Mouse (Mus musculus) hindbrain, embryonic 11.5 days (tissue): ENCODE data around the gene Vil1. TPM values are rescaled to one million over a fixed set of nuclear protein-coding genes. Genes with fewer than 3 reads are reported as not detected.

Experiments used
- ATAC-seq: fragments of 200-750 bp; cut with Nextera tagmentation; 2 replicates; pipeline ENCODE4 v1.8.0; 2017; ENCODE audit warnings: mild to moderate bottlenecking, moderate TSS enrichment, moderate library complexity; ENCODE audit not compliant: low FRiP score
- DNase-seq: peaks from one replicate; pipeline ENCODE4 v3.0.0-alpha.2; 2015; ENCODE audit warnings: low spot score
- H3K27ac ChIP-seq: fragments of 300-500 bp; sonication (generic); 2 replicates; pipeline ENCODE4 v1.5.1; 2014; ENCODE audit warnings: mild to moderate bottlenecking, low read depth, low read length
- H3K27me3 ChIP-seq: fragments of 300-500 bp; sonication (generic); 2 replicates; pipeline ENCODE4 v1.6.1; 2014; ENCODE audit warnings: mild to moderate bottlenecking, low read length, moderate library complexity, mixed read lengths; ENCODE audit not compliant: control insufficient read depth, insufficient read depth
- H3K36me3 ChIP-seq: fragments of 300-500 bp; sonication (generic); 2 replicates; pipeline ENCODE4 v1.6.1; 2014; ENCODE audit warnings: mild to moderate bottlenecking, low read length, moderate library complexity, mixed read lengths; ENCODE audit not compliant: control insufficient read depth, insufficient read depth
- H3K4me1 ChIP-seq: fragments of 300-500 bp; sonication (generic); replicated peaks from 2 replicates; pipeline ENCODE4 v1.6.1; 2014; ENCODE audit warnings: low read length, mixed read lengths; ENCODE audit not compliant: control insufficient read depth, insufficient read depth
- H3K4me2 ChIP-seq: fragments of 300-500 bp; sonication (generic); replicated peaks from 2 replicates; pipeline ENCODE4 v1.6.1; 2014; ENCODE audit warnings: mild to moderate bottlenecking, low read depth, low read length
- H3K4me3 ChIP-seq: fragments of 300-500 bp; sonication (generic); 2 replicates; pipeline ENCODE4 v1.5.1; 2014; ENCODE audit warnings: low read depth, low read length
- H3K9ac ChIP-seq: fragments of 300-500 bp; sonication (generic); 2 replicates; pipeline ENCODE4 v1.6.1; 2014; ENCODE audit warnings: low read depth, low read length
- H3K9me3 ChIP-seq: fragments of 300-500 bp; sonication (generic); 2 replicates; pipeline ENCODE4 v1.6.1; 2016; ENCODE audit warnings: low read length; ENCODE audit not compliant: control insufficient read depth
- WGBS: fragments of 180-500 bp; shearing (Covaris S2); extraction: QIAGEN DNeasy Blood & Tissue Kit; methylation state at CpG from one replicate; pipeline ENCODE4 v1.1.7; 2014; 5-methylcytosine and 5-hydroxymethylcytosine counted together
- polyA plus RNA-seq: library from polyadenylated mRNA; unstranded; fragments of >200 nt; fragmentation: Nextera tagmentation; extraction: Ambion mirVana; gene quantifications from 2 replicates; pipeline ENCODE4 v1.2.1, GENCODE M21; 2014

Vil1 gene
- polyA plus RNA-seq, 1 experiment from 2014 or later: 0.11 TPM

- Histone ChIP-seq H3K27ac (no peak overlapping the region), H3K4me1 (no peaks in the 10 kb centered on the region), H3K9ac (no peak overlapping the region), H3K4me2 (no peak overlapping the region), H3K9me3 (no peaks in the 10 kb centered on the region), H3K27me3 (no peaks in the 10 kb centered on the region), H3K4me3 (no peak overlapping the region), H3K36me3 (no peaks in the 10 kb centered on the region)
- ATAC-seq (no peak), DNase-seq (no peak)
- WGBS: 75% methylated on average over 4 of the region's 4 CpGs
Observed at GRCm38 (mm10) chr1:74373372-74373771, 35.8 kb upstream of the Vil1 start.

GRCm38 (mm10) chr1:74374980-74375379 is 34.2 kb upstream of the Vil1 start, which contains the start of gene Slc11a1:
Gene Slc11a1, plus strand, starts transcription at chr1:74375195.
- no peak for DNase-seq
- no peak for ATAC-seq

GRCm38 (mm10) chr1:74375561-74375960 is 33.6 kb upstream of the Vil1 start:
- 86% methylated on average over 10 of the region's 10 CpGs for WGBS
- Histone ChIP-seq H3K4me2 (no peak overlapping the region), H3K9me3 (no peaks in the 10 kb centered on the region), H3K36me3 (no peaks in the 10 kb centered on the region), H3K4me3 (no peak overlapping the region), H3K4me1 (no peaks in the 10 kb centered on the region), H3K9ac (no peak overlapping the region), H3K27ac (no peak overlapping the region), H3K27me3 (no peaks in the 10 kb centered on the region)
- DNase-seq: no peak
- ATAC-seq: no peak

More at GRCm38 (mm10) chr1:74374980-74375379, 34.2 kb upstream of the Vil1 start, which contains the start of gene Slc11a1:
- no peak within 1 kb of the TSS for H3K4me2 ChIP-seq
- no peak within 1 kb of the TSS for H3K27ac ChIP-seq
- H3K4me1 ChIP-seq: no peaks in the 10 kb centered on the region
- no peaks in the 10 kb centered on the region for H3K9me3 ChIP-seq
- no peak within 1 kb of the TSS for H3K9ac ChIP-seq
- no peak within 1 kb of the TSS for H3K4me3 ChIP-seq
- H3K36me3 ChIP-seq: no peaks in the 10 kb centered on the region
- H3K27me3 ChIP-seq: no peaks in the 10 kb centered on the region
- 82% methylated on average over 8 of the region's 8 CpGs for WGBS

GRCm38 (mm10) chr1:74376396-74376795 is 32.8 kb upstream of the Vil1 start:
- DNase-seq: no peak
- no peak overlapping the region for H3K9ac ChIP-seq
- H3K9me3 ChIP-seq: no peaks in the 10 kb centered on the region
- no peak overlapping the region for H3K27ac ChIP-seq
- no peaks in the 10 kb centered on the region for H3K27me3 ChIP-seq
- ATAC-seq: no peak
- H3K4me3 ChIP-seq: no peak overlapping the region
- H3K4me1 ChIP-seq: no peaks in the 10 kb centered on the region
- H3K4me2 ChIP-seq: no peak overlapping the region
- WGBS: 84% methylated on average over 4 of the region's 4 CpGs
- no peaks in the 10 kb centered on the region for H3K36me3 ChIP-seq

- H3K36me3 ChIP-seq: no peaks in the 10 kb centered on the region
- H3K4me1 ChIP-seq: no peaks in the 10 kb centered on the region
- ATAC-seq (no peak), DNase-seq (no peak)
- H3K9ac ChIP-seq: no peak overlapping the region
- no peaks in the 10 kb centered on the region for H3K9me3 ChIP-seq
- WGBS: 88% methylated on average over 7 of the region's 7 CpGs
- H3K4me2 ChIP-seq: no peak overlapping the region
- no peak overlapping the region for H3K4me3 ChIP-seq
- no peaks in the 10 kb centered on the region for H3K27me3 ChIP-seq
- no peak overlapping the region for H3K27ac ChIP-seq
Observed at GRCm38 (mm10) chr1:74379058-74379504, 30.1 kb upstream of the Vil1 start.

GRCm38 (mm10) chr1:74380484-74380883 is 28.7 kb upstream of the Vil1 start:
- Histone ChIP-seq H3K4me2 (no peak overlapping the region), H3K27me3 (no peaks in the 10 kb centered on the region), H3K4me3 (no peak overlapping the region), H3K36me3 (no peaks in the 10 kb centered on the region), H3K9ac (no peak overlapping the region), H3K4me1 (no peaks in the 10 kb centered on the region), H3K27ac (no peak overlapping the region), H3K9me3 (no peaks in the 10 kb centered on the region)
- DNase-seq (no peak), ATAC-seq (no peak)
- 90% methylated on average over 5 of the region's 5 CpGs for WGBS

- H3K4me1 ChIP-seq: no peaks in the 10 kb centered on the region
- no peak overlapping the region for H3K27ac ChIP-seq
- no peak overlapping the region for H3K4me3 ChIP-seq
- H3K9me3 ChIP-seq: no peaks in the 10 kb centered on the region
- H3K36me3 ChIP-seq: no peaks in the 10 kb centered on the region
- WGBS: 91% methylated on average over 10 of the region's 10 CpGs
- DNase-seq: no peak
- H3K4me2 ChIP-seq: no peak overlapping the region
- ATAC-seq: no peak
- no peak overlapping the region for H3K9ac ChIP-seq
- H3K27me3 ChIP-seq: no peaks in the 10 kb centered on the region
Observed at GRCm38 (mm10) chr1:74381588-74382021, 27.6 kb upstream of the Vil1 start.

GRCm38 (mm10) chr1:74383385-74383784 is 25.8 kb upstream of the Vil1 start:
- no peaks in the 10 kb centered on the region for H3K36me3 ChIP-seq
- no peaks in the 10 kb centered on the region for H3K9me3 ChIP-seq
- H3K27me3 ChIP-seq: no peaks in the 10 kb centered on the region
- no peak overlapping the region for H3K4me3 ChIP-seq
- no peaks in the 10 kb centered on the region for H3K4me1 ChIP-seq
- WGBS: 83% methylated on average over 13 of the region's 13 CpGs
- ATAC-seq (no peak), DNase-seq (no peak)
- H3K9ac ChIP-seq: no peak overlapping the region
- no peak overlapping the region for H3K4me2 ChIP-seq
- H3K27ac ChIP-seq: no peak overlapping the region

GRCm38 (mm10) chr1:74384525-74384924 is 24.7 kb upstream of the Vil1 start:
- ATAC-seq (no peak), DNase-seq (no peak)
- no peak overlapping the region for H3K27ac ChIP-seq
- H3K9me3 ChIP-seq: no peaks in the 10 kb centered on the region
- no peak overlapping the region for H3K9ac ChIP-seq
- H3K36me3 ChIP-seq: no peaks in the 10 kb centered on the region
- no peaks in the 10 kb centered on the region for H3K27me3 ChIP-seq
- H3K4me3 ChIP-seq: no peak overlapping the region
- no peak overlapping the region for H3K4me2 ChIP-seq
- no peaks in the 10 kb centered on the region for H3K4me1 ChIP-seq
- WGBS: 93% methylated on average over 8 of the region's 8 CpGs
